Mouse (Mus musculus): ENCODE data around the gene Dnaja2. TPM values are rescaled to one million over a fixed set of nuclear protein-coding genes. Genes with fewer than 3 reads are reported as not detected.

The Dnaja2 gene
- total RNA-seq, 2 experiments from 2014 or later = 284 to 287 TPM

- DNase-seq = peak; percentile 69 to 70
These were observed 54.0 kb downstream of the Dnaja2 start for GRCm38 (mm10) chr8:85500955-85501685.

GRCm38 (mm10) chr8:85500460-85500859 lies 54.7 kb downstream of the Dnaja2 start:
- no peak for DNase-seq

GRCm38 (mm10) chr8:85498577-85498976 lies 56.6 kb downstream of the Dnaja2 start:
- DNase-seq = no peak

GRCm38 (mm10) chr8:85496778-85497177 lies 58.4 kb downstream of the Dnaja2 start:
- no peak for DNase-seq

GRCm38 (mm10) chr8:85496125-85496524 lies 59.0 kb downstream of the Dnaja2 start:
- no peak for DNase-seq

- peak in 1 of 2 experiments; percentile 39 for DNase-seq
These were observed 61.9 kb downstream of the Dnaja2 start for GRCm38 (mm10) chr8:85492940-85493931.

GRCm38 (mm10) chr8:85492125-85492875 lies 62.8 kb downstream of the Dnaja2 start, which contains the start of gene Gpt2:
TSS of gene Gpt2 (plus strand) at chr8:85492576.
- peak; percentile 96 for DNase-seq

GRCm38 (mm10) chr8:85489546-85489945 lies 65.6 kb downstream of the Dnaja2 start:
- no peak for DNase-seq

GRCm38 (mm10) chr8:85488631-85489030 lies 66.5 kb downstream of the Dnaja2 start:
- no peak for DNase-seq

GRCm38 (mm10) chr8:85487906-85488620 lies 67.1 kb downstream of the Dnaja2 start:
- DNase-seq = no peak

Other genes with a start within 250 kb of the Dnaja2 start
- 100 to 1,000 TPM; 473 to 486 TPM for gene Mylk3, start 169.0 kb downstream of the Dnaja2 start, total RNA-seq (2021)
- 10 to 100 TPM; 18.1 to 19.4 TPM for gene 4921524J17Rik, start 122.5 kb downstream of the Dnaja2 start, total RNA-seq (2021)
- 10 to 100 TPM; 33.3 to 37.5 TPM for gene Gpt2, start 62.8 kb downstream of the Dnaja2 start, total RNA-seq (2021)
- gene Neto2, start 145.6 kb upstream of the Dnaja2 start, total RNA-seq (2021) = under 1 TPM; 0.94 to 0.95 TPM

All from heart, adult 18-20 months (tissue).